Mouse (Mus musculus) limb, embryonic 12.5 days (tissue): ENCODE measurements around the gene Zfp87. TPM values are rescaled to one million over a fixed set of nuclear protein-coding genes. Genes with fewer than 3 reads are reported as not detected.

Source experiments
- ATAC-seq: fragments of 200-750 bp; cut with Nextera tagmentation; 2 replicates; pipeline ENCODE4 v1.8.0; 2017; ENCODE audit warnings: low read depth, moderate TSS enrichment; ENCODE audit not compliant: insufficient number of reproducible peaks, insufficient read depth, low FRiP score, low TSS enrichment
- H3K27ac ChIP-seq: fragments of 300-500 bp; sonication (generic); 2 replicates; pipeline ENCODE4 v1.5.1; 2016; ENCODE audit warnings: mild to moderate bottlenecking, moderate library complexity
- H3K27me3 ChIP-seq: fragments of 300-500 bp; sonication (generic); 2 replicates; pipeline ENCODE4 v1.6.1; 2016; ENCODE audit warnings: mild to moderate bottlenecking, moderate library complexity
- H3K36me3 ChIP-seq: fragments of 300-500 bp; sonication (generic); 2 replicates; pipeline ENCODE4 v1.6.1; 2016; ENCODE audit warnings: mild to moderate bottlenecking, moderate library complexity
- H3K4me1 ChIP-seq: fragments of 300-500 bp; sonication (generic); replicated peaks from 2 replicates; pipeline ENCODE4 v1.6.1; 2016
- H3K4me2 ChIP-seq: fragments of 300-500 bp; sonication (generic); 2 replicates; pipeline ENCODE4 v1.6.1; 2016; ENCODE audit warnings: mild to moderate bottlenecking, moderate library complexity
- H3K4me3 ChIP-seq: fragments of 300-500 bp; sonication (generic); replicated peaks from 2 replicates; pipeline ENCODE4 v1.5.1; 2016; ENCODE audit warnings: mild to moderate bottlenecking
- H3K9ac ChIP-seq: fragments of 300-500 bp; sonication (generic); replicated peaks from 2 replicates; pipeline ENCODE4 v1.6.1; 2016; ENCODE audit warnings: mild to moderate bottlenecking, moderate library complexity
- H3K9me3 ChIP-seq: fragments of 300-500 bp; sonication (generic); 2 replicates; pipeline ENCODE4 v1.6.1; 2016; ENCODE audit warnings: mild to moderate bottlenecking, moderate library complexity
- WGBS: fragments of 180-500 bp; shearing (Covaris S2); methylation state at CpG from one replicate; pipeline ENCODE4 v1.1.7; 2016; 5-methylcytosine and 5-hydroxymethylcytosine counted together
- polyA plus RNA-seq: library from polyadenylated mRNA; unstranded; fragments of >200 nt; fragmentation: Nextera tagmentation; extraction: Ambion mirVana; gene quantifications from 2 replicates; pipeline ENCODE4 v1.2.1, GENCODE M21; 2016

Gene Zfp87
- polyA plus RNA-seq, 1 experiment from 2014 or later: 26.5 TPM

DNA sequence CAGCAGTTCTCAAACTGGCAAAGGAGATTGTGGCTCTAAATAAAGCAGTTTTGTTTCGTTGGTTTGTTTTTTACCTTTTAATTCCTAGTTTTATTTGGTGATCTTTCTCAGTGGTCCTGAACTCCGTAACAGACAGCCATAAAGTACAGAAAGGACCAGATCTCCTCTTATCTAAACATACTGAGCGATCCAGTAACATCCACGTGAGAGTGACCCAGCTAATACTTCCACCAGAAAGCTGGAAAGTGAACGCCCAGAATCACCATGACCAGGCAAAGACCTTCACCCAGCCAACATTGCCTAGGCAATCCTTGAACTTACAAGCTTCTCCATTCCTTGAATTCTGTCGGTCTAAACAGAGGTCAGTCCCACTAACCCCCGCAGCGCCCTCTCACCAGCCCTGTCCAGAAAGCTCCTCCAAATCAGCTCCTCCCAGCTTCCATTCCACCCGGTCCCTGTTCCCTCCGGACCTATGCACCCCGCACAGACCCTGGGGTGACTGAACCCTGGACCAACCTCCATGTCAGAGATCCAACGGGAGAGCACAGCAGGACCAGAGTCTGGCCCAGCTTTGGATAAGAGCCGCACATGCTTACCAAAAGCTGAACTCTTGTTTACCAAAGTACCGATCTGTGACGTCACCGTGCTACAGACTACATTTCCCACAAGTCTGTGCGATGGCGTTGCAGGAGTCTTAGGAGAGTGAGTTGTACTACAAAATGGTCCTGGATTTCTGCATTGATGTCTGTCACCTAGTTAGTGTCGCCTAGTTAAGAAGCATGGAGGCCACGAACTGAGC is 42.2 kb downstream of the Zfp87 start, which contains the start of gene Zfp874b:
Gene Zfp874b, minus strand, starts transcription at position 634 of the 799 bp plus-strand sequence.
- peak within 1 kb of the TSS; percentile 64 for H3K4me2 ChIP-seq
- WGBS: 4% methylated on average over 20 of the region's 20 CpGs
- H3K27ac ChIP-seq: peak within 1 kb of the TSS; percentile 37; the same call in 1 of the 2 replicates
- peak within 1 kb of the TSS; percentile 58 for H3K4me3 ChIP-seq
- ATAC-seq: peak; percentile 87
- H3K9ac ChIP-seq: peak within 1 kb of the TSS; percentile 61
- H3K27me3 ChIP-seq: no peaks in the 10 kb centered on the region
- peaks cover 16% of the 10 kb centered on the region for H3K36me3 ChIP-seq
- peaks cover 5% of the 10 kb centered on the region; the same call in 1 of the 2 replicates for H3K9me3 ChIP-seq
- 0 out of 2 replicates have a peak, but pooled peaks cover 4% of the 10 kb centered on the region for H3K4me1 ChIP-seq

DNA sequence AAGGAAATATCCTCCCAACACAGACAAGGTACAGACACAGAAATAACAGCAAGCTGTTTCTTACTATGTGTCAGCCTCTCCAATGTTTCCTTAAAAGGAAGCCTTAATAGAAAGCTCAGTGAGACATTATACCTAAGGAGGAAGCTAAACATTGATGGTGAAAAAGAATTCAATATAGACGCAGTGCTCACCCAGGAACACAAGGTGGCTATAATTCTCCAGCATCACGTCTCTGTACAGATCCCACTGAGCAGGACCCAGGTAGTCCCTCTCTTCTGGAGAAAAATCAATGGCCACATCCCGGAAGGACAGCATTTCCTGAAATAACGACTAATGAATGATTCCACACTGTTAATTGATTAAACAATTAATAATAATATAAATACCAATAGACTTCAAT is 44.4 kb downstream of the Zfp87 start:
- Histone ChIP-seq H3K9ac (no peak overlapping the region), H3K36me3 (no peaks in the 10 kb centered on the region), H3K27me3 (no peaks in the 10 kb centered on the region), H3K4me1 (0 out of 2 replicates have a peak, but pooled peaks cover 4% of the 10 kb centered on the region), H3K27ac (no peak overlapping the region), H3K4me3 (no peak overlapping the region), H3K9me3 (no peaks in the 10 kb centered on the region), H3K4me2 (no peak overlapping the region)
- 75% methylated on average over 4 of the region's 4 CpGs for WGBS
- no peak for ATAC-seq

DNA sequence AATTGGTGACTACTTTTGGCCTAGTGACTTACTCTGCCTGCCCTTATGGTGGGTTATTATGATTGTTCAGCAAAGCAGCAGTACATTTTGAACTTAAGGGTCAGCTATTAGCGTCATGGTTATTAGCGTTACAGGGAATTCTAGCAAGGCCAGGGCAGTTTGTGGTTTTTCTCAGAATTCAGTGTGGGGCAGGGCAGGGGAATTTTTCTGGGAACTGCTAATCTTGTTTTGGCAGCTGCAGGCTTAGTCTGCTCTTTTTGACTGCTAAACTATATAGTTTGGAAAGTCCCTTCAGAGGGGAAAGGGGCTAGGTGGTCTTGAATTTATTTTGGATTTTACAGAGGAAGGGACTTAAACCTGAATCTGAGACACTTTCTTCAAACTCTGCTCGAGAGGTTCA is 56.7 kb downstream of the Zfp87 start:
- Histone ChIP-seq H3K27me3 (no peaks in the 10 kb centered on the region), H3K9ac (no peak overlapping the region), H3K36me3 (peaks cover 24% of the 10 kb centered on the region), H3K9me3 (0 out of 2 replicates have a peak, but pooled peaks cover 3% of the 10 kb centered on the region), H3K27ac (no peak overlapping the region), H3K4me1 (no peaks in the 10 kb centered on the region), H3K4me2 (no peak overlapping the region), H3K4me3 (no peak overlapping the region)
- WGBS: 91% methylated on average over 3 of the region's 3 CpGs
- no peak for ATAC-seq

Other genes with a start within 250 kb of the Zfp87 start
- gene Zfp458, start 247.7 kb downstream of the Zfp87 start, polyA plus RNA-seq: 1.5 and 2.0 TPM in 2 replicates
- 0.47 and 0.58 TPM in 2 replicates for gene Zfp457, start 219.7 kb downstream of the Zfp87 start, polyA plus RNA-seq
- 1.9 and 3.0 TPM in 2 replicates for gene Zfp595, start 193.6 kb downstream of the Zfp87 start, polyA plus RNA-seq
- gene Gm28044, start 165.6 kb downstream of the Zfp87 start, polyA plus RNA-seq: not detected in 2 replicates
- 1.2 and 1.3 TPM in 2 replicates for gene Zfp953, start 165.6 kb downstream of the Zfp87 start, polyA plus RNA-seq
- not detected in 2 replicates for gene Gm28041, start 150.4 kb downstream of the Zfp87 start, polyA plus RNA-seq
- gene Zfp456, start 150.4 kb downstream of the Zfp87 start, polyA plus RNA-seq: 1.4 and 1.8 TPM in 2 replicates
- 4.9 and 5.1 TPM in 2 replicates for gene Zfp429, start 126.4 kb downstream of the Zfp87 start, polyA plus RNA-seq
- 1.5 and 2.3 TPM in 2 replicates for gene Zfp459, start 104.8 kb downstream of the Zfp87 start, polyA plus RNA-seq
- gene Zfp874a, start 74.6 kb downstream of the Zfp87 start, polyA plus RNA-seq: 10.4 and 11.4 TPM in 2 replicates
- 2.4 and 3.2 TPM in 2 replicates for gene Zfp874b, start 41.9 kb downstream of the Zfp87 start, polyA plus RNA-seq
- gene Zfp58, start 25.6 kb downstream of the Zfp87 start, polyA plus RNA-seq: 22.1 and 22.5 TPM in 2 replicates
- 0.29 TPM in 1 of 2 replicates, not detected in the other for gene Gm26965, start within 50 bp of the Zfp87 start, polyA plus RNA-seq
- gene Zfp748, start 27.7 kb upstream of the Zfp87 start, polyA plus RNA-seq: 16.5 and 17.6 TPM in 2 replicates
- 5.3 TPM in 2 replicates for gene Zfp729b, start 83.5 kb upstream of the Zfp87 start, polyA plus RNA-seq
- gene Gm49345, start 111.6 kb upstream of the Zfp87 start, polyA plus RNA-seq: 0.20 TPM in 1 of 2 replicates, not detected in the other
- gene Zfp729a, start 111.6 kb upstream of the Zfp87 start, polyA plus RNA-seq: 3.4 and 3.6 TPM in 2 replicates
- gene Zfp738, start 160.9 kb upstream of the Zfp87 start, polyA plus RNA-seq: 15.1 and 15.8 TPM in 2 replicates
- 8.4 and 9.3 TPM in 2 replicates for gene Zfp65, start 203.0 kb upstream of the Zfp87 start, polyA plus RNA-seq
- gene Zfp85, start 229.1 kb upstream of the Zfp87 start, polyA plus RNA-seq: 5.4 and 7.3 TPM in 2 replicates